Mouse (Mus musculus) stomach, embryonic 15.5 days (tissue): ENCODE measurements at regions not wholly inside any gene's neighbourhood (a gene's known extent, or its start where the extent isn't known, plus 50 kb on each side); places are given as distances from the start of the nearest gene placed in this dataset.

Experiments
- ATAC-seq: fragments of 200-750 bp; cut with Nextera tagmentation; 2 replicates; pipeline ENCODE4 v1.8.0; 2017; ENCODE audit warnings: low read depth, moderate number of reproducible peaks, moderate TSS enrichment; ENCODE audit not compliant: insufficient read depth, low FRiP score
- H3K27ac ChIP-seq: fragments of 300-500 bp; sonication (generic); 2 replicates; pipeline ENCODE4 v1.5.1; 2015; ENCODE audit warnings: mild to moderate bottlenecking, inconsistent platforms
- H3K27me3 ChIP-seq: fragments of 300-500 bp; sonication (generic); replicated peaks from 2 replicates; pipeline ENCODE4 v1.6.1; 2015; ENCODE audit warnings: inconsistent platforms
- H3K36me3 ChIP-seq: fragments of 300-500 bp; sonication (generic); 2 replicates; pipeline ENCODE4 v1.6.1; 2015; ENCODE audit warnings: inconsistent platforms
- H3K4me1 ChIP-seq: fragments of 300-500 bp; sonication (generic); 2 replicates; pipeline ENCODE4 v1.6.1; 2015; ENCODE audit warnings: inconsistent platforms
- H3K4me2 ChIP-seq: fragments of 300-500 bp; sonication (generic); 2 replicates; pipeline ENCODE4 v1.6.1; 2015; ENCODE audit warnings: mild to moderate bottlenecking, inconsistent platforms
- H3K4me3 ChIP-seq: fragments of 300-500 bp; sonication (generic); replicated peaks from 2 replicates; pipeline ENCODE4 v1.5.1; 2015; ENCODE audit warnings: inconsistent platforms
- H3K9ac ChIP-seq: fragments of 300-500 bp; sonication (generic); 2 replicates; pipeline ENCODE4 v1.6.1; 2015; ENCODE audit warnings: inconsistent platforms
- H3K9me3 ChIP-seq: fragments of 300-500 bp; sonication (generic); 2 replicates; pipeline ENCODE4 v1.6.1; 2016; ENCODE audit warnings: inconsistent platforms
- WGBS: fragments of 180-500 bp; shearing (Covaris S2); methylation state at CpG from one replicate; pipeline ENCODE4 v1.1.7; 2015; 5-methylcytosine and 5-hydroxymethylcytosine counted together

DNA sequence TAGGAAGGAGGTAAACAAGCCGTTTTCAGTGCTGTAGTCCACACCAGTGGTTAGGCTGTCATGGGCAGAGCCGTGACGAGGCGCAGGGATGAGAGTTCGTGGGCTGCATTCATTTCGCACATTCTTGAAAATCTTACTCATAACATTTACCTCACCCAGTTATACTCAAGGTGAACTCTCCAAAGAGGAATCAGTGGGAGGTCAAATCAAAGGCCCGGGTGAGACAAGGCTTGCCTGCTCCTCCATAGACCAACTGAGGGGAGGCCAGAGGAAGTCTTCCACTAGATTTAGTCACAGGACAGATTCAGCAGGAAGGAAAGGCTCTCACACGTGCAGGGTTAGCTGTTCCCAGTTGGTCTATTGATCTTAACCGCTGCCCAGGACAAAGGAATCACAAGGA is 262.6 kb upstream of the Cxcr4 start:
- Histone ChIP-seq H3K36me3 (no peaks in the 10 kb centered on the region), H3K27ac (no peak overlapping the region), H3K9ac (no peak overlapping the region), H3K4me1 (no peaks in the 10 kb centered on the region), H3K4me2 (no peak overlapping the region), H3K9me3 (no peaks in the 10 kb centered on the region), H3K4me3 (no peak overlapping the region), H3K27me3 (no peaks in the 10 kb centered on the region)
- WGBS, result 58% methylated on average over 9 of the region's 9 CpGs
- ATAC-seq, result no peak

DNA sequence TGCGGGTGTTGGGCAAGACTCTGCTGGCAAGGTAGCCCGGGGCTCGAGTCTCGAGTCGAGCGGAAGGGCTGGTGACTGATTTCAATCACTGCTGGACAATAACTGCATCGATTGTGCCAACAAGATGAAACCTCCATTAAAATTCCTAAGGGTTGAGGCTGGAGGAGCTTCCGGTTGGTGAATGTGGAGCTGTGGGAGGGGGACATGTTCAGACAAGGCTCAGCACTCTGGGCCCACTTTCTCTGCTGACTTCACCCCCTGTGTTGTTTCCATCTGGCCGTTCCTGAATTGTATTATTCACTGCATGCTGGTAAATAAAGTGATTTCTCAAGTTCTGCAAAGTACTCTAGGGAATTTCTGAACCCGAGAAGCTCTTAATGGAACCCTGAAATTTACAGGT is 261.2 kb upstream of the Cxcr4 start:
- Histone ChIP-seq H3K27me3 (no peaks in the 10 kb centered on the region), H3K9ac (no peak overlapping the region), H3K4me2 (no peak overlapping the region), H3K27ac (no peak overlapping the region), H3K4me3 (no peak overlapping the region), H3K4me1 (no peaks in the 10 kb centered on the region), H3K9me3 (no peaks in the 10 kb centered on the region), H3K36me3 (no peaks in the 10 kb centered on the region)
- ATAC-seq, result no peak
- 83% methylated on average over 10 of the region's 10 CpGs for WGBS

DNA sequence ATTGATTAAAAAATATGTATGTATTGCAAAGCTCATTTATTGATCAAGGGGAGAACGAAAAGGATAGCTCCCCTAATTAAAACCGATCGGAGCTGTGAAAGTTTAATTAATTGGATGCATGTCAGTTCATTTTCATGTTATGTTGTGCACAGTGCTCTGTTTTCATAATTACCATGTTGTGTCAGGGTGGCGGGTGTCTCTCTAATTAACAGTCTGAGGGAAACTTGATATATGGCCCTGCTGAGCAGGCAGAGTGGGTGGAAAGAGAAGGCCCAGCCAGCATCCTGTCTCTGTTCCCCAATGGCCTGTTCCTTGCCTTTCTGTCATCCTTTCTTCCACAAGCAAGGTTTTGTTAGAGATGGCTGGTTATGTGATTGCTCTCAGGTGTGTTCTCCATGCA is 245.3 kb upstream of the Cxcr4 start:
- no peaks in the 10 kb centered on the region for H3K36me3 ChIP-seq
- WGBS, result 78% methylated on average over 4 of the region's 4 CpGs
- H3K4me3 ChIP-seq, result no peak overlapping the region
- H3K4me2 ChIP-seq, result no peak overlapping the region
- H3K9me3 ChIP-seq, result no peaks in the 10 kb centered on the region
- no peaks in the 10 kb centered on the region for H3K27me3 ChIP-seq
- no peak overlapping the region for H3K9ac ChIP-seq
- H3K4me1 ChIP-seq, result no peaks in the 10 kb centered on the region
- no peak overlapping the region for H3K27ac ChIP-seq
- no peak for ATAC-seq

DNA sequence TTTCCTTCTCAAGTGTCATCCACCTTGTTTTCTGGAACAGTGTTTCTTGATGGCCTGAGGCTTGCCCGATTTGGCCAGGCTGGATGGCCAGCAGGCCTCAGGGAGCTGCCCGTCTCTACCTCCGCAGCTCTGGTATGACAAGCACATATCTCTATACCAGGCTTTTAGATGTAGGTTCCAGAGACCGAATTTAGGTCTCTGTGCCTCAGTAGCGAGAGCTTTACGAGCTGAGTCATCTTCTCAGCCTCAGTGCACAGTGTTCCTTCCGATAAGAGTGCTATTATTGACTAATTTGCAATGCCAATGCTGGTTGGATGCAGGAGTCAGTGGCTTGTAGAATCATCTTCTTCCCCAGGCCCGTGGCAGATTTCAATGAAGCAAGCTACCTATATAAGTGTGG is 243.4 kb upstream of the Cxcr4 start:
- H3K4me1 ChIP-seq, result no peaks in the 10 kb centered on the region
- no peaks in the 10 kb centered on the region for H3K9me3 ChIP-seq
- no peaks in the 10 kb centered on the region for H3K36me3 ChIP-seq
- H3K27me3 ChIP-seq, result no peaks in the 10 kb centered on the region
- H3K4me2 ChIP-seq, result no peak overlapping the region
- no peak for ATAC-seq
- H3K27ac ChIP-seq, result no peak overlapping the region
- H3K9ac ChIP-seq, result no peak overlapping the region
- WGBS, result 90% methylated on average over 8 of the region's 8 CpGs
- no peak overlapping the region for H3K4me3 ChIP-seq

DNA sequence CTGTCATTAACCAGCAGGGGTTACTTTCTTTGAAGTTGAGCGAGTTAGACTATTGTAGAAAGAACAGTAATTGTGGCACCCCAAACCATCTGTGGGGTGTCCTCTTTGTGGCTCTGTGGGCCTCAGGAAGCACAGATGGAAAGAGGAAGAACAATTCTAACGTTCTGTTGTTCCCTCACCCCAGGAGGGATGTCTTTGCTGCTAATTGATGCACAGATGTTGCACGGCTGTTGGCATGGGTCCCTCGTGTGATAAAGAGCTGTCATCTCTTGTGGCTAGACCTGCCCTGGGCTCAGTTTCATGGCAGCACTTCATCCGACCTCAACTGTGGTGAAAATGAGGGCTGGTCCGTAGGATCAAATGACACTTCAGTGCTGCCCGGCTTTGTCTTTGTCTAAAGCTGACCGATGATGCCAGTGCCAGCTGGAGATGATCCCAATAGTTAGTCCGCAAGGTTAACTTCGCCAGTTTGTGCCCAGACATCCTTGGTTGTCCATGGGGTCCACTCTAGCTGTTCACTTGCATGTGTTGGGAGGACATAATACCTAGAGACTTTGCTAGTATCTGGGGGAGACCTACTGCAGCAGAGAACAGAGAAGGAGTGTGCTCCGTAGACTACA is 241.1 kb upstream of the Cxcr4 start:
- Histone ChIP-seq H3K4me3 (no peak overlapping the region), H3K36me3 (no peaks in the 10 kb centered on the region), H3K9ac (no peak overlapping the region), H3K27ac (no peak overlapping the region), H3K4me1 (no peaks in the 10 kb centered on the region), H3K27me3 (no peaks in the 10 kb centered on the region), H3K9me3 (no peaks in the 10 kb centered on the region), H3K4me2 (no peak overlapping the region)
- ATAC-seq, result no peak
- 49% methylated on average over 11 of the region's 11 CpGs for WGBS

DNA sequence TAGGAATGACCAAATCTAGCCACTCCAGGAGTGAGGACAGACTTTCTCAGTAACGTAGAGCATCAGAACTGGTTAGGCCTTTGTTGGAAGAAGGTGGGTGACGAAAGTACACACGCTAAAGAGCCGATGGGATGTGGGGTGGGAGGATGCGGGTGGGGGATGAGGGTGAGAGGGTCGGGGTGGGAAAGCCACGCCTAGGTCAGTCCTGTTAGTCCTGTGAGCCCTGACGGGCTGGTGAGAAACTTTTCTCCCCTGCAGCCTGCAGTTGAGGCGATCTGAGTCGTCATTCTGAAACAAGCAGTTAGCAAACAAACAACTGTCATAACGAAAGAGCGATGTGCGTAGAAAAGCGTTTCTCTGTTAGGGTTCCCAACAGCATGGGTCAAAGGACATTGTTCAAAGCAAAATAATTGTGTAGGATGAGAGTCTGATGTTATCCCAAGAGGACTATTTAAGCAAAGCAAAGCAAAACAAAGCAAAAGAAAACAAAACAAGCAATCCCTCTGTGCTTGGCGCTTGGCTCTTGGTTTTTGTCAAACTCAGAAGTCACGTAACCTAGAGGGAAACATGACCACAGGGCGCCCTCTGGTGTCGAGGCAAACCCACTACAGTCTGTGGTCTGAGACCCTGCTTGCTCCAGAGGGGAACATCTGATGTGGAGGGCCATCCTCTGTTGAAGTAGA is 240.2 kb upstream of the Cxcr4 start:
- WGBS, result 11% methylated on average over 18 of the region's 18 CpGs

DNA sequence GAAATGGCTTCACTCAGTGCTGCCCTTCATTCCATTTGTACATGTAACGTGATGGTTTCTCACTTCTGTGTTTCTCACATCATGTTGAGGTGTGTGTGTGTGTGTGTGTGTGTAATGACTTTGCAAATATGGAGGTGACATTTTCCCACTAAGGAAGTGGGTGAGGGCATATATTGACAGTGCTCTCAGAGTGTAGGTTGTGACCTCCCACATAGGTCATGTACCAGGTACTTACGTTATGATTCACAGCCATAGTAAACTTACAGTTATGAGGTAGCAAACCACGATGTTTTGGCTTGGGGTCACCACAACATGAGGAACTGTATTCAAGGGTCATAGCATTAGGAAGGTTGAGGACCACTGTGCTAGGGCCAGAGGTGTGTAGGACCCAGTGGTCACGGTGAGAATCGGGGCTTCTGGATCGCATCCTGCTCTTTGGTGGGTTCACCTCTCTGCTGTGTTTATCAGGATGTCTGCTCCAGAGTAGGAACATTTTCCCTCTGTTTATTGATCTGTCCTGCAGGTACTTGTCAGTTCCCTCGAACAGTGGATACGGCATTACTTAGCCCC is 238.7 kb upstream of the Cxcr4 start:
- ATAC-seq, result no peak
- no peaks in the 10 kb centered on the region for H3K4me1 ChIP-seq
- H3K27me3 ChIP-seq, result no peaks in the 10 kb centered on the region
- H3K27ac ChIP-seq, result no peak overlapping the region
- 84% methylated on average over 8 of the region's 8 CpGs for WGBS
- no peak overlapping the region for H3K4me2 ChIP-seq
- no peak overlapping the region for H3K4me3 ChIP-seq
- H3K9me3 ChIP-seq, result no peaks in the 10 kb centered on the region
- no peaks in the 10 kb centered on the region for H3K36me3 ChIP-seq
- no peak overlapping the region for H3K9ac ChIP-seq

More for the DNA sequence above, 240.2 kb upstream of the Cxcr4 start:
- no peak overlapping the region for H3K9ac ChIP-seq
- H3K27me3 ChIP-seq, result no peaks in the 10 kb centered on the region
- H3K36me3 ChIP-seq, result no peaks in the 10 kb centered on the region
- H3K4me2 ChIP-seq, result peak overlapping the region; percentile 56
- no peaks in the 10 kb centered on the region for H3K4me1 ChIP-seq
- no peak overlapping the region for H3K27ac ChIP-seq
- peak overlapping the region; percentile 35 for H3K4me3 ChIP-seq
- no peaks in the 10 kb centered on the region for H3K9me3 ChIP-seq
- peak; percentile 59; the same call in 1 of the 2 replicates for ATAC-seq

DNA sequence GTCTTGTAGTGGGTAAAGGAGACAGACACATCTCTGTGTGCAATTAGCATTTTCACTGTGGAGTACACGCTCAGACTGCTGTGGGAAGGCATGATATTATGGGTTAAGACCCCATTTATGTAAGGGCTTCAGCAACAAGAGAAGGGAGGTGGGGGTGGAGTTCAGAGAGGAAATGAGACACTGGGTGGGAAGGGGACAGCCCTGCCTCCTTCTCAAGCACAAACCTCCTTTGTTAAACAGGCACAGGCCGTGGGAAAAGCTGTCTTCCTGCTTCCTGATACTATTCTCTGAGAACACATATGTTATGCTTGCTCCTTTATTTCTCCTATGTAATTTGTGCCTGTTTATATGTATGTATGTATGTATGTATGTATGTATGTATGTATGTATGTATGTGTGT is 237.4 kb upstream of the Cxcr4 start:
- Histone ChIP-seq H3K9ac (no peak overlapping the region), H3K4me3 (no peak overlapping the region), H3K36me3 (no peaks in the 10 kb centered on the region), H3K4me2 (no peak overlapping the region), H3K9me3 (no peaks in the 10 kb centered on the region), H3K27ac (no peak overlapping the region), H3K4me1 (no peaks in the 10 kb centered on the region), H3K27me3 (no peaks in the 10 kb centered on the region)
- ATAC-seq, result no peak
- WGBS, result 33% methylated on average over 2 of the region's 2 CpGs

DNA sequence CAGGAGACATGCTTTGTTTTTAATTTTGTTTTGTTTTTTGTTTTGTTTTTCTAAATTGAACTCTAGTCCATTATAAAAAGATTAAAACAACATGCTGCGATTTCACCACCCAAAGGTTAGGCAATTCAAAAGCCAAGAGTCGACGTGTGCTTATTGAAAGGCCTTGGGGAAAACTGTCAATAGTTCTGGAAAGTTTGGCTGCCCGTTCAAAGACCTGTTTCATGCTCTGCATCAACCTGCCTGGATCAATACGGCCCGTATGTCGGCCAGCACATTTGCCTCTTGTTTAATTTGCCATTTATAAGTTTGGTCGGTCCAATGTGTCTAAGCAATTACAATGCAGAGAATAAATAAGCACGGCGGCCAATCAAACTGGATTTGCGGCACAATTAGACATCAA is 234.3 kb upstream of the Cxcr4 start:
- Histone ChIP-seq H3K4me2 (no peak overlapping the region), H3K9me3 (no peaks in the 10 kb centered on the region), H3K4me1 (no peaks in the 10 kb centered on the region), H3K36me3 (no peaks in the 10 kb centered on the region), H3K27me3 (no peaks in the 10 kb centered on the region), H3K9ac (no peak overlapping the region), H3K27ac (no peak overlapping the region), H3K4me3 (no peak overlapping the region)
- no peak for ATAC-seq
- 78% methylated on average over 11 of the region's 11 CpGs for WGBS

DNA sequence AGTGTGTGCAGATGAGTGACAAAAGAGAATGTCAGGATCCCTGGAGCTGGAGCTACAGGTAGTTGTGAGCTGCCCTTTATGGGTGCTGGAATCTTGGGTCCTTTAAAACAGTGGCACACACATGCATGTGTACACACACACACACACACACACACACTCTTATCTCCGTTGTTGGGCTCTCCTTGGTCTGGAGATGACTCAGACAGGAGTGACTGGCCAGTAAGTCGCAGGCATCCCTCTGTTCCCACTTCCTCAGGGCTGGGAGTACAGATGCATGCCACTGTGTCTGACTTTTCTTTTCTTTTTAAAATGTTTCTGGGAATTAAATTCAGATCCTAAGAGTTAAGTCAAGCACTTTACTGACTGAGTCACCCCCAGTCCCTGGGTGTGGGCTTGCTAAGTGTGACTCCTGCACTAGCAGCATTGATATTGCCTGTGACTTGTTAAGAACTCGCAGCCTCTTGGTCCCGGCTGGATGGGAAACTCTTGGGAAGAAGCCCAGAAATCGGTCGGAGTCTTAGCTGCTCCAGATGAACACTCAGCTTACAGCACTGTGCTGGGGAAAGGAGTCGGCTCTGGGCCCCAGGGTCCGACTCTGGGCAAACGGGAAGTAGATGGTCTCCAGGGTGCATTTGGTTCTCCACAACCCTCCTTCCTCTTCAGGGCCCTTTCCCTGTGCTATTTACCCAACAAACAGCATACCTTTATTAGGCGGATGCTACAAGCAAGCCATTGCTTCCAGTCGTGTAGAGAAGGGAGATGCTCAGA is 233.0 kb upstream of the Cxcr4 start:
- H3K4me1 ChIP-seq, result no peaks in the 10 kb centered on the region
- no peak for ATAC-seq
- H3K9me3 ChIP-seq, result no peaks in the 10 kb centered on the region
- no peak overlapping the region for H3K4me3 ChIP-seq
- H3K27me3 ChIP-seq, result no peaks in the 10 kb centered on the region
- H3K4me2 ChIP-seq, result no peak overlapping the region
- no peaks in the 10 kb centered on the region for H3K36me3 ChIP-seq
- no peak overlapping the region for H3K9ac ChIP-seq
- no peak overlapping the region for H3K27ac ChIP-seq
- WGBS, result 64% methylated on average over 11 of the region's 11 CpGs

DNA sequence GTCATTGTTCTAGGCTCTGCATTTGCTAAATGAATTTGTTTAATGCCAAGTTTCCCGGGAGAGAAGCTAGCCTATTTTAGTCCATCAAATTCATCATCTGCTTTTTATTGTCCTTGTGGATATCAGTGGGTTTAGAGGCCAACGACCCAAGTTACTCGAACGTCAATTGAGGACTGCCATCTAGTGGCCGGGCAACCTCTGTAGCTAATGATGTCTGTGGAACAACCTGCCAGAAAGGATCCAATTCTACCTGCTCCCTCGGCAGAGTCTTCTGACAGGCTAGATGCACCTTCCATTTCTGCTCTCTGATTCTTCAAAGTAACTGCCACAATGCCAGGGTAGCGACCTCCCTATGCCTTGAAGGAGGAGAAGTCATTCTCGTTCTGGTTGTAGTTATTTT is 232.1 kb upstream of the Cxcr4 start:
- no peaks in the 10 kb centered on the region for H3K4me1 ChIP-seq
- H3K9ac ChIP-seq, result no peak overlapping the region
- no peak overlapping the region for H3K27ac ChIP-seq
- H3K4me3 ChIP-seq, result no peak overlapping the region
- no peaks in the 10 kb centered on the region for H3K27me3 ChIP-seq
- H3K36me3 ChIP-seq, result no peaks in the 10 kb centered on the region
- WGBS, result 11% methylated on average over 8 of the region's 8 CpGs
- ATAC-seq, result no peak; the same call in 1 of the 2 replicates
- no peak overlapping the region for H3K4me2 ChIP-seq
- H3K9me3 ChIP-seq, result no peaks in the 10 kb centered on the region

DNA sequence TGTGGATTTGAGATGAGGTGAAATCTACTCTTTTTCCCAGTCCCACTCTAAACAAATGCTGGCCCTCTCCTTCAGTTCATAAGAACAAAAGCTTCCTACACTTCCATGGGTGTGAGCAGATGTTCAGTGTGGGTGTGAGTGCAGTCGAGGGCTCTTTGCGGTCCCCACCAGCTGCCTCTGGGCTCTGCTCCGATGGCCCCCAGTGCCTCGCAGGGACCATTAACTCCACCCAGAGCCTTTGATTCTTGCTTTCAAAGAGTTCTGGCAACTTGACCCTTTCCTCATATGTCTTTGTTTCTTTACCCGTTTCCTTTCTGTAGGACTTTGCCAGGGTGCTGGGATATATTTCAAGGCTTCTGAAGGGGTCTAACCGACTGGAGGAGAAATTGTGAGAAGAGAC is 229.9 kb upstream of the Cxcr4 start:
- Histone ChIP-seq H3K4me2 (no peak overlapping the region), H3K9ac (no peak overlapping the region), H3K4me3 (no peak overlapping the region), H3K9me3 (no peaks in the 10 kb centered on the region), H3K4me1 (no peaks in the 10 kb centered on the region), H3K36me3 (no peaks in the 10 kb centered on the region), H3K27ac (no peak overlapping the region), H3K27me3 (no peaks in the 10 kb centered on the region)
- WGBS, result 41% methylated on average over 6 of the region's 6 CpGs
- ATAC-seq, result no peak
